Mouse (Mus musculus) forebrain, embryonic 15.5 days (tissue): ENCODE results near the gene Gm10972. TPM values are rescaled to one million over a fixed set of nuclear protein-coding genes. Genes with fewer than 3 reads are reported as not detected.
"Not testable (repeated sequence)": the region's sequence is repeated elsewhere in the genome, so short reads cannot be mapped to it uniquely, and the experiment has no call there.

Experiments used
- ATAC-seq: fragments of 200-750 bp; cut with Nextera tagmentation; replicated peaks from 2 replicates; pipeline ENCODE4 v1.8.0; 2017; ENCODE audit warnings: mild to moderate bottlenecking, moderate TSS enrichment, moderate library complexity
- H3K27ac ChIP-seq: fragments of 300-500 bp; sonication (generic); replicated peaks from 2 replicates; pipeline ENCODE4 v1.5.1; 2015; ENCODE audit warnings: mild to moderate bottlenecking, inconsistent platforms
- H3K27me3 ChIP-seq: fragments of 300-500 bp; sonication (generic); 2 replicates; pipeline ENCODE4 v1.6.1; 2015; ENCODE audit warnings: inconsistent platforms
- H3K36me3 ChIP-seq: fragments of 300-500 bp; sonication (generic); 2 replicates; pipeline ENCODE4 v1.6.1; 2015; ENCODE audit warnings: mild to moderate bottlenecking, inconsistent platforms
- H3K4me1 ChIP-seq: fragments of 300-500 bp; sonication (generic); 2 replicates; pipeline ENCODE4 v1.6.1; 2015; ENCODE audit warnings: inconsistent platforms
- H3K4me2 ChIP-seq: fragments of 300-500 bp; sonication (generic); replicated peaks from 2 replicates; pipeline ENCODE4 v1.6.1; 2015; ENCODE audit warnings: mild to moderate bottlenecking, inconsistent platforms
- H3K4me3 ChIP-seq: fragments of 300-500 bp; sonication (generic); 2 replicates; pipeline ENCODE4 v1.5.1; 2015; ENCODE audit warnings: mild to moderate bottlenecking, inconsistent platforms
- H3K9ac ChIP-seq: fragments of 300-500 bp; sonication (generic); replicated peaks from 2 replicates; pipeline ENCODE4 v1.6.1; 2015; ENCODE audit warnings: mild to moderate bottlenecking, inconsistent platforms
- H3K9me3 ChIP-seq: fragments of 300-500 bp; sonication (generic); 2 replicates; pipeline ENCODE4 v1.6.1; 2016; ENCODE audit warnings: inconsistent platforms
- WGBS: fragments of 180-500 bp; shearing (Covaris S2); methylation state at CpG from one replicate; pipeline ENCODE4 v1.1.7; 2015; ENCODE audit warnings: mixed read lengths; 5-methylcytosine and 5-hydroxymethylcytosine counted together
- polyA plus RNA-seq: library from polyadenylated mRNA; unstranded; fragments of >200 nt; fragmentation: Nextera tagmentation; extraction: Ambion mirVana; gene quantifications from 2 replicates; pipeline ENCODE4 v1.2.1, GENCODE M21; 2015

Gm10972 gene
- polyA plus RNA-seq, 1 experiment from 2014 or later = not detected

- WGBS = 90% methylated on average over 4 of the region's 4 CpGs
- not testable (repeated sequence) for H3K9ac ChIP-seq, H3K4me2 ChIP-seq, ATAC-seq, H3K4me3 ChIP-seq, H3K9me3 ChIP-seq, H3K4me1 ChIP-seq, H3K27ac ChIP-seq, H3K36me3 ChIP-seq, H3K27me3 ChIP-seq
Measured at GRCm38 (mm10) chr3:94691694-94692093, 48.8 kb downstream of the Gm10972 start.

Other genes starting within 250 kb of the Gm10972 start
- 0.97 and 1.0 TPM in 2 replicates for gene Lingo4, start 244.6 kb upstream of the Gm10972 start, polyA plus RNA-seq
- 65.3 and 65.9 TPM in 2 replicates for gene Tdrkh, start 229.8 kb upstream of the Gm10972 start, polyA plus RNA-seq
- gene Mrpl9, start 199.8 kb upstream of the Gm10972 start, polyA plus RNA-seq = 61.7 and 62.7 TPM in 2 replicates
- gene Oaz3, start 199.2 kb upstream of the Gm10972 start, polyA plus RNA-seq = 1.6 and 1.7 TPM in 2 replicates
- gene Celf3, start 164.8 kb upstream of the Gm10972 start, polyA plus RNA-seq = 331 and 337 TPM in 2 replicates
- 14.1 and 18.0 TPM in 2 replicates for gene Riiad1, start 162.8 kb upstream of the Gm10972 start, polyA plus RNA-seq
- 81.1 and 86.6 TPM in 2 replicates for gene Snx27, start 60.4 kb upstream of the Gm10972 start, polyA plus RNA-seq
- gene Tuft1, start 15.8 kb downstream of the Gm10972 start, polyA plus RNA-seq = 3.6 and 4.1 TPM in 2 replicates
- gene Selenbp2, start 50.4 kb downstream of the Gm10972 start, polyA plus RNA-seq = 0.48 and 0.78 TPM in 2 replicates
- 4.8 and 5.8 TPM in 2 replicates for gene Cgn, start 143.4 kb downstream of the Gm10972 start, polyA plus RNA-seq
- gene Pogz, start 194.5 kb downstream of the Gm10972 start, polyA plus RNA-seq = 24.7 and 26.5 TPM in 2 replicates
- gene Psmb4, start 243.8 kb downstream of the Gm10972 start, polyA plus RNA-seq = 380 and 393 TPM in 2 replicates